Mouse (Mus musculus) forebrain, embryonic 10.5 days (tissue): ENCODE results near the gene Spry2. TPM values are rescaled to one million over a fixed set of nuclear protein-coding genes. Genes with fewer than 3 reads are reported as not detected.

Source experiments
- polyA plus RNA-seq: library from polyadenylated mRNA; unstranded; fragments of >200 nt; fragmentation: Nextera tagmentation; extraction: Ambion mirVana; gene quantifications from 2 replicates; pipeline ENCODE4 v1.2.1, GENCODE M21; 2016

Gene Spry2
- polyA plus RNA-seq, 1 experiment from 2014 or later: 27.6 TPM

Other genes starting within 250 kb of the Spry2 start
- not detected in 2 replicates for gene Trim52, start 209.4 kb upstream of the Spry2 start, polyA plus RNA-seq